Mouse (Mus musculus) ES-Bruce4 (cell line): ENCODE data around the gene Ugt1a6a. TPM values are rescaled to one million over a fixed set of nuclear protein-coding genes. Genes with fewer than 3 reads are reported as not detected.

ENCODE experiments used
- H3K27ac ChIP-seq: 2 replicates; pipeline ENCODE4 v1.5.1; 2012; ENCODE audit warnings: low read length, inconsistent platforms; ENCODE audit not compliant: insufficient read depth
- H3K27me3 ChIP-seq: 2 replicates; pipeline ENCODE4 v1.6.1; 2012; ENCODE audit warnings: mild to moderate bottlenecking, low read length, inconsistent platforms; ENCODE audit not compliant: control insufficient read depth, poor library complexity, insufficient read depth, severe bottlenecking
- H3K36me3 ChIP-seq: 2 replicates; pipeline ENCODE4 v1.6.1; 2012; ENCODE audit warnings: inconsistent platforms, mild to moderate bottlenecking, low read length, moderate library complexity; ENCODE audit not compliant: control insufficient read depth, poor library complexity, insufficient read depth, severe bottlenecking
- H3K4me1 ChIP-seq: one replicate; pipeline ENCODE4 v1.8.1; 2011; ENCODE audit warnings: low read length; ENCODE audit not compliant: control insufficient read depth, insufficient read depth
- H3K4me3 ChIP-seq: 2 replicates; pipeline ENCODE4 v1.5.1; 2011; ENCODE audit warnings: low read depth, mild to moderate bottlenecking, low read length
- H3K9ac ChIP-seq: 2 replicates; pipeline ENCODE4 v1.6.1; 2012; ENCODE audit warnings: low read depth, mild to moderate bottlenecking, inconsistent platforms; ENCODE audit not compliant: poor library complexity, severe bottlenecking
- H3K9me3 ChIP-seq: replicated peaks from 2 replicates; pipeline ENCODE4 v1.6.1; 2012; ENCODE audit warnings: mild to moderate bottlenecking, low read length, inconsistent platforms; ENCODE audit not compliant: control insufficient read depth, poor library complexity, insufficient read depth, severe bottlenecking
- CTCF ChIP-seq: IDR thresholded peaks from one replicate; pipeline ENCODE4 v1.8.1; 2011; ENCODE audit warnings: low read depth, low read length
- EP300 ChIP-seq: IDR thresholded peaks from 2 replicates; pipeline ENCODE4 v1.6.1; 2011; ENCODE audit warnings: low read depth, low read length; ENCODE audit not compliant: insufficient read depth
- POLR2A ChIP-seq: IDR thresholded peaks from one replicate; pipeline ENCODE4 v1.8.1; 2011; ENCODE audit warnings: low read length; ENCODE audit not compliant: insufficient read depth
- polyA plus RNA-seq: library from polyadenylated mRNA; stranded (reverse); fragments of >200 nt; gene quantifications from 2 replicates; pipeline ENCODE4 v1.2.4, GENCODE M21; 2011; ENCODE audit warnings: low read depth; ENCODE audit not compliant: missing spikeins, insufficient read depth, insufficient read length

Ugt1a6a gene
- polyA plus RNA-seq, 1 experiment, result not detected

- no peaks in the 10 kb centered on the region for H3K36me3 ChIP-seq
Measured at GRCm38 (mm10) chr1:88234248-88234610, 99.6 kb downstream of the Ugt1a6a start.

GRCm38 (mm10) chr1:88234646-88235045, 100.0 kb downstream of the Ugt1a6a start:
- H3K4me3 ChIP-seq, result no peak overlapping the region
- TF ChIP-seq EP300, result no peak
- no peak for TF ChIP-seq CTCF
- TF ChIP-seq POLR2A, result no peak
- no peak overlapping the region for H3K27ac ChIP-seq
- H3K4me1 ChIP-seq, result no peaks in the 10 kb centered on the region
- H3K27me3 ChIP-seq, result no peaks in the 10 kb centered on the region
- no peak overlapping the region for H3K9ac ChIP-seq
- H3K36me3 ChIP-seq, result no peaks in the 10 kb centered on the region
- H3K9me3 ChIP-seq, result no peaks in the 10 kb centered on the region

More at GRCm38 (mm10) chr1:88234248-88234610, 99.6 kb downstream of the Ugt1a6a start:
- Histone ChIP-seq H3K27me3 (no peaks in the 10 kb centered on the region), H3K9me3 (no peaks in the 10 kb centered on the region), H3K4me1 (no peaks in the 10 kb centered on the region), H3K9ac (no peak overlapping the region), H3K4me3 (no peak overlapping the region), H3K27ac (no peak overlapping the region)
- TF ChIP-seq POLR2A (no peak), EP300 (no peak), CTCF (no peak)

- H3K27me3 ChIP-seq, result no peaks in the 10 kb centered on the region
- no peak overlapping the region for H3K4me3 ChIP-seq
- TF ChIP-seq POLR2A (no peak), EP300 (no peak), CTCF (no peak)
- no peak overlapping the region for H3K9ac ChIP-seq
- no peak overlapping the region for H3K27ac ChIP-seq
- no peaks in the 10 kb centered on the region for H3K4me1 ChIP-seq
- no peaks in the 10 kb centered on the region for H3K36me3 ChIP-seq
- no peaks in the 10 kb centered on the region for H3K9me3 ChIP-seq
Measured at GRCm38 (mm10) chr1:88235046-88235893, 100.7 kb downstream of the Ugt1a6a start.

GRCm38 (mm10) chr1:88235894-88236415, 101.3 kb downstream of the Ugt1a6a start:
- Histone ChIP-seq H3K9ac (no peak overlapping the region), H3K9me3 (no peaks in the 10 kb centered on the region), H3K4me3 (no peak overlapping the region), H3K27ac (no peak overlapping the region), H3K36me3 (no peaks in the 10 kb centered on the region), H3K4me1 (no peaks in the 10 kb centered on the region), H3K27me3 (no peaks in the 10 kb centered on the region)
- TF ChIP-seq CTCF (no peak), POLR2A (no peak), EP300 (no peak)

GRCm38 (mm10) chr1:88237311-88237710, 102.7 kb downstream of the Ugt1a6a start:
- Histone ChIP-seq H3K4me3 (no peak overlapping the region), H3K4me1 (no peaks in the 10 kb centered on the region), H3K36me3 (no peaks in the 10 kb centered on the region), H3K27me3 (no peaks in the 10 kb centered on the region), H3K9me3 (no peaks in the 10 kb centered on the region), H3K27ac (no peak overlapping the region), H3K9ac (no peak overlapping the region)
- no peak for TF ChIP-seq CTCF
- TF ChIP-seq POLR2A, result no peak
- TF ChIP-seq EP300, result no peak

- H3K9me3 ChIP-seq, result no peaks in the 10 kb centered on the region
- no peak overlapping the region for H3K4me3 ChIP-seq
- no peaks in the 10 kb centered on the region for H3K27me3 ChIP-seq
Measured at GRCm38 (mm10) chr1:88238771-88239170, 104.2 kb downstream of the Ugt1a6a start.

More at GRCm38 (mm10) chr1:88238771-88239170, 104.2 kb downstream of the Ugt1a6a start:
- Histone ChIP-seq H3K36me3 (no peaks in the 10 kb centered on the region), H3K4me1 (no peaks in the 10 kb centered on the region), H3K27ac (no peak overlapping the region), H3K9ac (no peak overlapping the region)
- no peak for TF ChIP-seq EP300
